14 mouse cellular contexts compared by ENCODE assay signal in the genomic region with DNA sequence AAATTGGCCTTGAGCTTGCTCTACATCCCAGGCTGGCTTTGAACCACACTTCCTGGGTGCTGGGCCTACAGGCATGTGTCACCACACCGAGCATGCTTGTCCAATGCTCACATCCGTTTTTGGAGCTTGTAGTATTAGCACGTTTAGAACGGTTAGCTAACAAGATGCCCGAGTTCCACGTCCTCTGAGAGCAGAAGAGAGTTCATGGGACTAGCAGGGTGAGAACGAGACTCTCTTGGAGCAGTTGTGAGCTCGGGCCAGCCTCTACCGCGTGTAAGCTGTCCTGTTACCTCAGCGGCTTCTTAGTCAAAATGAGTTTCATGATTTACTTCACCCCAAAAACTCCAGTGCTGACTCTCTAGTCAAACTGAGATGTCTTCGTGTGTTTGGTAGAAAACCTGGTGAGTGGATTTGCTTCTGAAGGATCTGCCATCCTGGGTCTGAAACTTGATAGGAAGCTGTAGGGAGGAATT.
A peak's percentile ranks its signal among the peaks of the same experiment; 100 is the strongest.
DNase-seq lines count a peak whose midpoint lies in the region; ATAC-seq lines count a peak whose summit lies in the region.
"Had no signal": no experiment of that assay in that cellular context is flagged by ENCODE, and none has a peak within 500 bp of the region (broad histone marks: within the 10 kb centered on the region; RNA-seq: fewer than 3 reads in every experiment).

No protein-coding gene starts in this region.

- H3K27ac ChIP-seq in kidney, embryonic 15.5 days, result peak overlapping the region; percentile 14; the same call in 1 of the 2 replicates
- H3K27ac ChIP-seq in limb, embryonic 13.5 days, result no peak overlapping the region; the same call in 1 of the 2 replicates
- H3K27ac ChIP-seq: liver, embryonic 15.5 days; midbrain, embryonic 10.5 days had no signal

- peak; percentile 1 for DNase-seq in adrenal gland, postnatal 10 days
- DNase-seq in adrenal gland, adult 18-20 months (ENCODE audit: low spot score in 2 of 2), result no peak
- DNase-seq in kidney, adult 9 months, result no peak
- DNase-seq in cerebellum, postnatal 10 days, result no peak
- no peak for DNase-seq in thymus, postnatal 4 days
- DNase-seq: adrenal gland, adult 8-10 months; cerebellum, adult 2 months; kidney, postnatal 25 days; thymus, adult 2 months had no signal

- no peaks in the 10 kb centered on the region for H3K9me3 ChIP-seq in kidney, embryonic 15.5 days (replicated peaks)
- no peaks in the 10 kb centered on the region for H3K9me3 ChIP-seq in limb, embryonic 13.5 days
- H3K9me3 ChIP-seq: liver, embryonic 15.5 days; midbrain, embryonic 10.5 days had no signal

- 60% methylated on average over 12 of the region's 12 CpGs for WGBS in kidney, embryonic 15.5 days
- WGBS in limb, embryonic 13.5 days, result 75% methylated on average over 12 of the region's 12 CpGs

- peaks cover 16% of the 10 kb centered on the region for H3K4me1 ChIP-seq in kidney, embryonic 15.5 days
- peaks cover 23% of the 10 kb centered on the region for H3K4me1 ChIP-seq in limb, embryonic 13.5 days
- H3K4me1 ChIP-seq: liver, embryonic 15.5 days; midbrain, embryonic 10.5 days had no signal

- H3K4me2 ChIP-seq in kidney, embryonic 15.5 days, result peak overlapping the region; percentile 19; the same call in 1 of the 2 replicates
- H3K4me2 ChIP-seq in limb, embryonic 13.5 days (replicated peaks), result 0 out of 2 replicates have a peak overlapping the region, but pooled peaks have one; percentile 0
- H3K4me2 ChIP-seq: liver, embryonic 15.5 days had no signal

- H3K36me3 ChIP-seq in kidney, embryonic 15.5 days, result peaks cover 1% of the 10 kb centered on the region; the same call in 1 of the 2 replicates
- peaks cover 1% of the 10 kb centered on the region; the same call in 1 of the 2 replicates for H3K36me3 ChIP-seq in limb, embryonic 13.5 days
- H3K36me3 ChIP-seq: liver, embryonic 15.5 days; midbrain, embryonic 10.5 days had no signal

- no peak for ATAC-seq in kidney, embryonic 15.5 days (replicated peaks; ENCODE audit: low FRiP score)
- ATAC-seq in activated CD4-positive, CD25-positive, alpha-beta regulatory T cell, adult 4 months, result peak; percentile 43
- no peak for ATAC-seq in limb, embryonic 13.5 days (ENCODE audit: low FRiP score, low read depth)

- H3K4me3 ChIP-seq in kidney, embryonic 15.5 days (replicated peaks), result no peak overlapping the region
- no peak overlapping the region for H3K4me3 ChIP-seq in limb, embryonic 13.5 days
- H3K4me3 ChIP-seq: liver, embryonic 15.5 days; midbrain, embryonic 10.5 days had no signal

- no peak overlapping the region for H3K9ac ChIP-seq in kidney, embryonic 15.5 days
- H3K9ac ChIP-seq in limb, embryonic 13.5 days, result no peak overlapping the region
- H3K9ac ChIP-seq: liver, embryonic 15.5 days had no signal

- H3K27me3 ChIP-seq in kidney, embryonic 15.5 days, result no peaks in the 10 kb centered on the region
- no peaks in the 10 kb centered on the region for H3K27me3 ChIP-seq in limb, embryonic 13.5 days
- H3K27me3 ChIP-seq: liver, embryonic 15.5 days had no signal
